Mouse (Mus musculus) cerebellum, adult 9-10 months (tissue): ENCODE measurements around the gene Obp2b.
A peak's percentile ranks its signal among the peaks of the same experiment; 100 is the strongest.

Source experiments
- DNase-seq: peaks from one replicate; pipeline ENCODE4 v3.0.0; 2022

The Obp2b gene

DNA sequence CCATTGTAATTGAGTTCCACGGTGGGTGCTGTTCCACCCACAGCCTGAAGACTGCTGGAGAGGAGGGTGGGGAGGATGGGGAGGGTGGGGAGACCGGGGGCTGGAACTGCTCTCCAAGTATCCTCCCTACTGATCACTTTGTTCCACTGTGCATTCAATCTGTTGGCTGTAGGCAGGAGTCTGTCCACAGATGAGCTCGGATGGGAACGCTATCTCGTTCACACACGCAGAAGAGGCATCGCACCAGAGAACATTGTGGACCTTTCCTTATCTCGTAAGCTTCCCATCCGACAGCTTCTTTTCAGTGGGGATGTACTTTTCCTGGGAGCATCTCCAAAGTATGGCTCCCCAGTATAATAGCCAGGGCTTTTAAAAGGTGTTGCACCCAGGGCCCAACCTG lies 42.3 kb downstream of the Obp2b start:
- DNase-seq, result no peak

GRCm38 (mm10) chr2:25780921-25781320 lies 44.1 kb downstream of the Obp2b start:
- peak; percentile 29 for DNase-seq

GRCm38 (mm10) chr2:25781957-25782356 lies 45.1 kb downstream of the Obp2b start, which contains the start of gene Gm13539:
TSS of gene Gm13539 (plus strand) at chr2:25782257.
- no peak for DNase-seq

DNA sequence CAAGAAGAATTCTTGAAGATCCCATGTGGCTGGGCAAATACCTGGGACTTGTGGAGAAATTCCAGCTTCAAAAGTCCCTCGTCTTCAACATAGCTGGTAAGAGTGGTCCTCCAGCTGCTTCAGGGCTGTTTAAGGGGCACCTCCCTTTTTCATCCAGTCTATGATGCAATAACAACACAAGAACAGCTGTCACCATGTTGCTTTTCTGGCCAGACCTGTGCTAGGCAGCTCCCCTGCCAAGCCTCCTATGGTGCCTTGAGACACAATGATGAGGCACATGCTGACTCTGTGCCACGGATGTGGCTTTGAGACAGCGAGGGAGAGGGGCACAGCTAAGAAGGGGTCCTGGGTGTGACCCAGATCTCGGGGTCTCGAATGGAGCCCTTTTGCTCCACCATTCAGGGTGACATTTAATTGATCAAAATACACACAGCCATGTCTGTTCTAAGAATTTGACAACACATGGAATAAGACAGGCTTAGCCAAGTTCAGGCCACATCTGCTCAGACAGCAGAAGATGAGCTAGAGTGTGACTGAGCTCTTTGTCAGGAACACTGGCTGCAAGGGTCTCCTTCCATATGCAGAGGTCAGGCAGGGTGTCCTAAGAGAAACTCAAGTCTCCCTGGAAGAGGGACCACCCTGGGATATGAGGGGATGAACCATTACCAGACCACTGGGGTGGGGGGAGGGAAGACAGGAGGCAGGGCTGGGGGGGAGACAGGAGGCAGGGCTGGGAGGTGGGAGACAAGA lies 48.9 kb downstream of the Obp2b start:
- DNase-seq, result no peak

DNA sequence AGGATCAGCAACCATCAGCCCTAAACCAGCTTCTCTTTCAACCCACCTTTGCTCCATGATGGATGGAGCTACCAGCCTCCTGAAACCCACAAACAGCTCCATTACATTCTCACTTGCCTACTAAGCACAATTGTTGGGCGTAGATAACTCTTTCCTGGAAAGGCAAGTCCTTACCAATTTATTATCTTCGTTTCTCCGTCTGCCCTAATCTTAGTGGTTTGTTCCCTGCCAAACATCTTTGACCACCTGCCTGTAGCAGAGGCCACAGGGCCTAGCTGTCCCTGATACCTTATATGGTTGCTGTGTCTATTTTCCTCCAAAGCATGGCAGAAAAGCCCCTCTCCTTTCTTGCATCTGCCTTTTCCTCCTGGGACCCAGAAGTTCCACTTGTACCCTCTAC lies 52.3 kb downstream of the Obp2b start:
- no peak for DNase-seq
